Mouse (Mus musculus): ENCODE data around the gene Tcf20.

The Tcf20 gene

DNA sequence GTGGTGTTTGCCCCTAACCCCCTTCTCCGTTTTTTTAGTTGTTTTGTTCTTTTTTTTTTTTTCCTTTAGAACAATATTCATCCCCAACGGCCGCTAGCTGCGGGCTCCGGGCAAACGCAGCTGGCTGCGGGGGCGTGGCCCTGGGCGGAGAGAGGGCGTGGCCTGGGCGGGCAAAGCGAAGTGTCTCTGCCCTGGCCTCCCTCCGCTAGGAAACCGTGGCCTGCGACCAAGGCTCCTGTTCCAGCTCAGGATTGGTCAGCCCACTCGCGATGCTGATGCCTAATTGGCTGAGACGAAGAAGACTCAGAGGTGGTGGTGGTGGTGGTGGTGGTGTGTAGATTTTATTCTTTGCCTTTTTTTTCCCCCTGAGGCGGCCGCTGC, at the start of gene Tcf20:
Tcf20 (minus strand) TSS at position 141 of the 381 bp plus-strand sequence.
- DNase-seq (ENCODE audit: low spot score), result peak; percentile 98

DNA sequence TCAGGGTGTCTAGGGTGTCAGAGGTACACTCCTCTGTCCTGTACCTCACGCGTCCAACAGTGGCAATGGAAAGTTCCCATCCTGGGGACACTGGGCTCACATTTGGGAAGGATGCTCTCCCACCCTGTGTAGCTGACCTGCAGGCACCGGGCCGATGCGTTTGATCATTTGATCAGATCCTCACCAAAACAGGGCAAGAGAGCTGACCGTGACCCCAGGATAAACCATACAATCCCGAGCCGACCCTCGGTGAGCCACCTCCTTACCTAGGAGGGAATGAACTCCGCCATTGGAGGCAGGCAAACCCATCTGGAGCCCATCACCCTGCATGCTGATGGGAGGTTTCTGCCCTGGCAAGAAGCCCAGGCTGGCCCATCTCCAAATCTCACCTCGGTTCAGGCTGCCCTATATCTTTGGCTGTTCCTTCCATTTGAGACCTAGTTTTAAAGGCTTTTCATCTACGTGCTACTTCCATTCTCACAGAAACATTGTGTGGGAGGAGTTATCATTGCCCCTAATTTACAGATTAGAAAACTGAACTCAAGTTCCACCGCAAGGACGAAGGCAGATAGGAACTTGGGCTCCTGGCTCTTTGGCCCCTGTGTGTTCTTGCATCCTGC, 49.3 kb upstream of the Tcf20 start:
- peak; percentile 89 for DNase-seq (ENCODE audit: low spot score)

DNA sequence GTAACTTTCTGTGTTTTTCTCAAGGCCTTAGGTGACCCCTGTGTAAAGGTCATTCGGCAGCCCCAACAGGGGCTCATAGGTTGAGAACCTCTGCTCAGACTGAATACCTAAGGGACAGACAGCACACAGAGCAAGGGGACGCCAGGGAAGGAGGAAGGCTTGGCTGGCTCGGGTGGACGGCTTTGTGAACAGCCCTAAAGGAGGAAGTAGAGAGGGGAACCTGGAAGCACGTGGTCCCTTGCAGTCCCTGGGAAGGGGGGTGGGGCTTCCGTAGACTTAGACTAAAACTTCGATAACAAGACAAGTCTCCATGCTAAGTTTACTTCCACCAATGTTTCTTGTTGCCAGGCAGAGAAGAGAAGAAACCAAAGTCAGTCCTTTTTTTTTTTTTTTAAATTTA, 48.4 kb upstream of the Tcf20 start:
- DNase-seq (ENCODE audit: low spot score), result no peak

DNA sequence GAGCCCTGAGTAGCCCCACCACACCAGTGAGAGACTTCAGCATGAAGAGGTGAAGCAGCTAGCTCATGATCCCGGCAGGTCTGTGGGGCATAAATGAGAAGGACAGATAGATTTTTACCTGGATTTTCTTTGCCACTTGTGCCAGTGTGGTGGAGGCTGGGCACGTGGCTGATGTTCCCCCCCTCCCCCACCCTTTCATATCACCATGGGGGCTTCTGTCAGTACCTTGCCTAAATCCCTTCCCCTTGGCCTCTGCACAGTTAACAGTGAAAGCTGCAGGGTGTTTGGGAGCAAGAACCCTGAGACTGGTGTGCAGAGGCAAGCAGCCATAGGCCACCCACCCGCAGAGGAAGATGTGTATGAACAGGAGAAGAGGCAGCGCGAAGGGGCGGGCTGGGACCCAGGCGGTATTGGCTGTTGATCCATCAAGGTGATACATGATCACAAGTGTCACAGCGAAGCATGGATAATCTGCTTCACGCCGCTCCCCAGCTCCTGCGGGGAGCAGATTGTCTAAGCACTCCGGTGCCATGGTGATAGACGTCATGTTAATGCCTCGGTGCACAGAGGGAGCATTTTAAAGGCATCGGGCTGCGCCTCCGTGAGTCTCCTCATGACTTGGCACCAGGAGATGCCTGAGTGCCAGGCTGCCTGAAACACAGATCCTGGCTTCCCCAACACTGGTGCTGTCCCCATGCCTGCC, 46.8 kb upstream of the Tcf20 start:
- no peak for DNase-seq (ENCODE audit: low spot score)

DNA sequence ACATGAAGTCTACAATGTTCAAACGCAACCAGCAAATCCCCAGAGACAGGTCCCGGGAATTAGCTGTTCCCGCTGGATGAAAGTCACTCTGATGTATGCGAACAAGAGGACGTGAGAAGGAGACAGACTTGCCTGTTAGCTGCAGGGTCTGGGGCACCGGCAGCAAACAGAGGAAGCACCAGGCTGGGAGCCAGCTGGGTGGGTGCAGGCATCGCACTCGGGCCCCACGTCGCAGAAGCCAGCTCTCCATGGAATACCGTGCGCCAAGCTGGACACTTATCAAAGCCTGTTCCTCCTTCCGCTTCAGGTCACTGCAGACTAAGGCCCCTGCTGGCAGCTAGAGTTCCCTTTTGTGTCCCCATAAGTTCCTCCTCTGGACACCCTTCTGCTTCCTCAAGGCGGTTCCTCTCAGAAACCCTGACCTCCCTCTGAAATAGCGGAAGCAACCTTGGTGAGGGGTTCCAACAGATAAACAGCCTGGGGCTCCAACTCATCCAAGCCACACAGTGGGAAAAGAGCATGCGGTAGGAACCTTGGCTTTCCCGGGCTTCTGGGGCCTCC, 45.4 kb upstream of the Tcf20 start, which contains the start of gene Nfam1:
Nfam1 (minus strand) TSS at position 326 of the 561 bp plus-strand sequence.
- no peak for DNase-seq (ENCODE audit: low spot score)

DNA sequence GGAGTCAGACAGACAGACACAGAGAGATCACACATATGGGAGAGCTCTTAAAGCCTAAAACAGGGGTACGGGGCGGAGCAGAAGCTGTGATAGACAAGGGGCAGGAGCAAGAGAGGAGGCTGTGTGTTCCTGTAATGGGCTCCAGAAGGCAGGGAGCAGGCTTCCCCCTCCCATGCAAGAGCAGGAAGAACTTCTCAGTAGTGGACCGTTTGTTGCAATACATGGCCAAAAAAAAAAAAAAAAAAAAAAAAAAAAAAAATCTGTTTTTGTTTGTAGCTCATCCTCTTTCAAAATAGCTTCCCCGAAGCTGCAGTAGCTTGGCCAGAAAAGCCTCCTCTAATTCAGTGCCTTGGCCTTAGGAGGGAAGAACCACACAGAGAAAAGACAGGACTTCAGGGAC, 43.2 kb upstream of the Tcf20 start:
- DNase-seq (ENCODE audit: low spot score), result no peak

DNA sequence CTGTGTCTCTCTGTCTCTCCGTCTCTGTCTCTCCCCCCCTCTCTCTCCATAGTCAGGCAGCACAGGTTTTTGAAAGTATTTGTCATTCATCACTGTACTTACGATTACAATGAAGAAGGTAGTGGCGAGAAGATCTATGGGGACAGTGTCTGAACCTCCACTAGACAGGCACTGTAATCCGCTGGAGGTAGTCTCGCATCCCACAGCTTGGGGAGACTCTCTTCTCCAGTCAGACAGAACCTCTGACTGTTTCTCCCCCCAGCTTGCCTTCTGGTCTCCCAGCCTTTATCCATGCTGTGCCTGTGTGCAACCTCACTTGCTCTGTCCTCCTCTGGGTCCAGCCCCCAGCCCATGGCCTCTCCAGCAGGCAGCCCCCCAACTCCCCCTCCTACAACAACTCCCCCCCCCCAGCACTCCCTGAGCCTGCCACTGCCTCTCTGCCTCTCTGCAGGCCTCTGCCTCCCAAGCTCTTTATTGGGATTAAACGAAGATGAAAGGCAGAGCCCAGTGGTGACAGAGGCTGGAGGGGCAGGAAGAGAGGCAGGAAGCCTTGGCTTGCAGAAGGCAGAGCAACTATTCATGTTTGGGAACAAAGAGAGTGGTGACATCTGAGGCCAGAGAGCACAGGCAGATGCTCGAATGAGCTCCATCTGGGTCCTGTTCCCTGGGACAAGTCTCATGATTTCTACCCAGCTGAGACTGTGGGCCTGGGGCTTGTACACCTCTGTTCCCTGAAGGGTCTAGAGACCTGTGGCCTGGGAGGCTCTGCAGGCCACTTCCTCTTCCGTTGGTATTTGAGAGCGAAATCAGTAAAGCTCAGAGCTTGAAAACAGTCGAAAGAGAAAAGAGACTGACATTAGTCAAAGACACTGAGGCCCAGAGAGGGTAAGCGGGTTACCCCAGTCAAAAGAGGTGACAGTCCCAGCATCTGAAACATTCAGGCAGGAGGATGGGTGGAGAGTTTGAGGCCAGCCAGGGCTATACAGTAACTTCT, 42.4 kb upstream of the Tcf20 start:
- DNase-seq (ENCODE audit: low spot score), result no peak

DNA sequence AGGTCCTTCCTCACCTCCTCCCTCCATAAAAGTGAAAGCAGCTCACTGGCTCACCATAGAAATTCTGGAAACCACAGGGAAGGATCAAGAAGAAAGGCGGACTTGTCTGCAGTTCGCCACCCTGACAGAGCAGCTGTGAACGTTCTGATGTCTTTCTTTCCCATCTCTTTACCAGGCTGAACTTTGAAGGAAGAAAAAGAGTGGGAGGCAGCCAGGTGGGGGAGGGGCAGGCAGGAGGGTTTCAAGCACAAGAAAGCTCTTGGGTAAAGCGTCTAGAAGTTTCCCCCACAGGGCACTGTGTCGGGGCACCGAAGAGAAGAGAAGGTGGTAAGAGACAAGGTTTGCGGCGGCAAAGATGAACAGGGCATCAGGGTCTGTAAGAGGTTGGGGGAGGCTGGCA, 38.5 kb upstream of the Tcf20 start:
- no peak for DNase-seq (ENCODE audit: low spot score)

DNA sequence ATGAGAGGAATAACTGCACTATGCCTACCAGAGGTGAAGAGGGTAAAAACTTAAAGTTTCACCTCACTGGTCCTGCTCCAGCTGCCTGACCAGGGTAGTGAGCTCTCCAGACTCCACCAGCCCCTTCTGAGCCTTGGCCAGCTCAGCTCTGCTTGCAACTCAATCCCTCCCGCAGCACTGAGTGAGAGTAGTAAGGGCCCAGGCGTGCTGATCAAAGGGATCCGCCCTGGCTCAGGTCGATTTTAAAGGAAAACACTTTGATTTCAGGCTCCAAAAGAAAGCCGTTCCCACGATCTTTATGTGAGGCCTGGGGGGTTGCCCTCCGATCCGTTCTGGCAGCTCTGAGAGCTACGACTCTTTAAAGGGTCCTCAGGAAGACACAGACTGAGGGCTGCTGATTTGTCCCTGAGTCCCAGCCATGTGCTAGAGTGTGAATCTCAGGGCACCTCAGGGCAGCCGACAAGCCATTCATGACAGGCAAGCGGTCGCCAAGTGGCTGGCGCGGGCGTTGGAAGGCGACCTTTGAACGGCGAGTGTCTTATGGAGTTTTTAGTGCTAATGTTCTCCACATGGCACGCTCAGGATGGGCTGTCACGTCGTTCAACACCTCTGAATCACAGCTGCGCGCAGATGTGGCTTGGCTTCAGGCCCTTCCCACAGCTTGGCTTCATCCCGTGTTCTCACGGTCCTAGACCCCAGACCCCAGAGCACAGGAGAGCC, 37.5 kb upstream of the Tcf20 start:
- DNase-seq (ENCODE audit: low spot score), result no peak

DNA sequence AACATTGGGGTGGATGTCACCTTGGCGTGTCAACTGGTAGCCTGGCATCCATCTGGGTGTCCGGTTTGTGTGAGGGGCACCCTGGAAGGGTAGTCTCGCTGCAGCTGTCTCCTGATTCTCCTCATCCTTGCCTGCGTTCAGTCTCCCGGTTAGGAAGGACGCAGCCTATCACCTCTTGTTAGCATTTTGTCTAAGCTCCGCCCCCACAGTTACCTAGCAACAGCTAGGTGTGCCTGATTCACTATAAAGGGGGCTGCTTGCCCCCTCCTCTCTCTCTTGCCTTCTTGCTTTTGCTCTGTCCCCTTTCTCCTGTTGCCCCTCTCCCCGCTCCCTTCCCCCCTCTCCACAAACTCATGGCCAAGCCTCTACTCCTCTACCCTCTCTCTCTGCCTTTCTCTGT, 35.3 kb upstream of the Tcf20 start:
- no peak for DNase-seq (ENCODE audit: low spot score)

DNA sequence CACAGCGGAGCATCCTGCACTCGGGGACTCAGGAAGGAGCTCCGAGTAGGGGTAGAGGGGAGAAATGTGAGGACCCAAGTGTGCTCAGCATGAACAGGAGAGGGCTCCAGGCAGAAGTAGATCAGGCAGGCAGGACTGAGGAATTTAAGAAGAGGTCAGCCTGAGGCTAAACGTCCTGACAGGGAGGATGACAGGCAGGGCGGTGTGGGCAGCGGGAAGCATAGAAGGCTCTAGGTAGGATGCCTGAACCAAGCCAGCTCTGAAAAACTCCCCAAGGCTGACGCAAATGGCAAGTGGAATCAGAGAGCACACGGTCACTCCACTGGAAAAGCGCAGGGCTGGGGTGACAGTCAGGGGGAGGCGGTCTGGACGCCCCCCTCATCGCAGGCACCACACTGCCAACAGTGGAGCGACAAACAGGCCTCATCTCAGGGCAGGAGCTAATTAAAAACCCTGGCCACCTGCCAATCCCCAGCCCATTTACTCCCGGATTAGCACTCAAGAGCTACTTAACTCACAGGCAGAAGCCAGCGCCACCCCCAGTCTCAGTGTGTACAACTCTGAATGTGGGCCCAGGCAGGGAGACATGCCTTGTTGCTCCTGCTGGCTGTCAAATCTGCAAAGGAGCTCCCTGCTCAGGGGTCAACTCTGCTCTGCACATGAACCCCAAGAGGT, 23.5 kb upstream of the Tcf20 start:
- peak; percentile 60 for DNase-seq (ENCODE audit: low spot score)

DNA sequence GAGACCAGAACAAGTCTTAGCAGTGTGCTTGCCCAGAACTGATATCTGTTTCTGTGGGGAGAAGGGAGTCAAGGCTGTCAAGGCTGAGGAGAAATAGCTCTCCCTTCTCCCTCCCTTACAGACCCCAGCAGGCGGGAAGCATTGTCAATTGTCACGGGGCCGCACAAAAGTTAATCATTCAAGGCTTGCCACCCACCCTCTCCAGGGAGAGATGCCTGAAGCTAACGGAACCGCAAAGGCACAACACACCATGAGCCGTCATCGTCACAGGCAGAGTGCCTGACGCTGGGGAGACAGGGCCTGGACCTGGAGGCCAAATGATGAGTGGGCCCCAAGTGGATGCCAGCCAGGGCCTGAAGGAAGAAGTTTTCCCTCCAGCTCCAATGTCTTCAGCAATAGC, 22.8 kb upstream of the Tcf20 start:
- no peak for DNase-seq (ENCODE audit: low spot score)

DNA sequence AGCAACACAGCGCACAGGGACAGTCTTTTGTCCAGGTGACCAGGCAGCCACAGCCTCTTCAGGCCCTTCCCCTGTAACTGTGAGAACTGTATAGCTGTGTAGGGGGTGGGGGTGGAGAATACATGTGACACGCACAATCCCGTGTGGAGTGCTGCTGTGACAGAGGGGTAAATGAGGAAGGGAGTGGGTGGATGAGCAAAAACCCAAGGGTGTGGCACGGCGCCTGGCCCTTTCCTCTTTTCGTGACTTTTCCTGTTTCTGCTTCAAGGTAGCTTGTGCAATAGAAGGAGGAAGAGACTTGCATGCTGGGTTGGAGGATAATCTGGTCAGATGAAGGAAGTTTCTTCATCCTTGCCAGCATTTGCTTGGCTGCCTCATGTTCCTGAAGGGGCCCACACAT, 21.9 kb upstream of the Tcf20 start:
- DNase-seq (ENCODE audit: low spot score), result no peak

DNA sequence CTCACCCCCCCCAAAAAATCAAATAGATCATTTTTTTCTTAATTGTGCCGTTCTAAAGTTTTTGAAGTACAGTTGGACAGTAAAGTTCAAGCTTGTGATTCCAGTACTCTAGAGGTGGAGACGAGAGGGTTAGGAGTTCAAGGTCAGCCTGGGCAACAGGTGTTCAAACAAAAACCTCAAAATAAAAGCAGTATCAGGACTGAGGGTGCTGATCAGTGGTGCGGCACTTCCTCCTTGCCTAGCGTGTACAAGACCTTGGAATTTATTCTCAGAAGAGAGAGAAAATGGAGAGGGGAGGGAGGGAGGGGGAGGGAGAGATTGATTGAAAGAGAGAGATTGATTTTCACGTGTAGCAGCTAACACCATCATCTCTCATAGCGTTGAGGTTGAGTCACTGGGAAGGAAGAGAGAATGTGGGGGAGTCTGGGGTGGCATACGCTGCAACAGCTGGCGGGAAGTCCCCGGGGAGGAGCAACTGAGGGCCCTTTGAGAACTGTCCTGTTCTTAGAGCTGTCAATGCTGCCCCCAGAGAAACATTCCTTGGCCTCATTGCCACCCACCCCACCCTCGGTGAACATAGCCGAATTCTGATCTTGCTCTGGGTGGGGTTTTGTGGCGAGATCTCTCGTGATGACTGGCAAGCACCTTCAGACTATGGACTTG, 21.2 kb upstream of the Tcf20 start:
- no peak for DNase-seq (ENCODE audit: low spot score)

DNA sequence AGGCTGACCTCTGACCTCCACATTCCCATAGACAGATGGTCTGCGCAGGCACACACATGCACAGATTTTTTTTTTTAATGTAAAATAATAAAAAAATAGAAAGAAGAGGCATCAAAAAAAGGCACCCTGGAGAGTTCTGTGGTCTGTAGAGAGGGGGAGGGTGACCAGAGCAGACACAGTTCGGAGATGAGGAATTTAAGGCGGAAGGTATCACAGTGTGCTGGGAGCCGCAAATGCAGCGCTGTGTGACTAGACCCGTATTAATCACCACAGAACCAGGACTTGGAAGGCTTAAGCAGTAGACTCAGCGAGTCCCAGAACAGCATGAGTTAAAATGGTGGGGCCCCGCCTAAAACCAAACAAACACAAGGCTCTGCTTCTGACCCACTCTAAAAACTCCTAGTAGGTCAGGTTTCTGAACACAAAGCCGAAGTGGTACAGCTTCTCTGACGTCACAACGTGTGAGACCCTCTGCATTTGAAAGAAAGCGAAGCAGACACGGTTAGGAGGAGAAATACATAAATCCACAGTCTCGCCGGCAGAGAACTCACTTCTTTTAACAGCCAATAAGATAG, 19.8 kb upstream of the Tcf20 start:
- DNase-seq (ENCODE audit: low spot score), result no peak

DNA sequence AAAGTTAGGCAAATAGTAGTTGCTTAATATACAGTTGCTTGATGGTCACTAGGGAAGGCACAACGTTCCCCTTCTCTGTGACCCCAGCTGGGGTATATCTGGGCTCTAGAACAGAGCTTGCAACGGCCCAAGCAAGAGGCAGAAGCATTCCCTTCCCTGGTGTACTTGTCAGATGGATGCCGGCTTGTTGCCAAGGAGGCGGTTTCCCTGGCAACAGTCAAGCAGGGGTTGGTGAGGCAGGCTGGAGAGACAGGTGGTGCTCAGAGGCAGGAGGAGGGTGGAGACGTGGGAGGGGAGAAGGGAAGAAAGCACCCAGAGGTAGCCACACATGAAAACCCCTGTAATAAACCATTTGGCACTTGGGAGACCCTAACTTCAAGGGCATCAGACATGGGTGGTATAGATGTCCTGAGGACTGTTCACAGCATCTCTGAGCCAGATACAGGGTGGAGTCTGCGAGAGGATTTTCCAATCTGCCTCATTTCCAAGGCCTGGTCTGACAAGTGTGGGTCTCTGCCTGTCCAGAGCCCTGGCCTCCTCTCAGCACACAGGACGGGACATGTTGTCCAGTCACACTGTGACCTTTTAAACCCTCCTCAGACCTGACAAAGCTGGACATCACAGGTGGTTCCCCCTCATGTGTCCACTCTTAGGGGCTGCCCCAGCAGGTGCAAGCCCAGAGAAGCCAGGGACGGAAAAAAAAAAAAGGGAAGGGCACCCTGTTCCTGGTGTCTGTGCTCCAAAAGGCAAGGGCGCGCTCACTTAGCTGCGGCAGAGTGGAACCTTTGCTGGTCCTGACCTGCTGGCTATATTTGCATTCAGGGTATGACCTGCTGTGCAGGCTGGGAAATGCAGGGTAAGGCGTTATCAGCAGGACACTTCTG, 15.2 kb upstream of the Tcf20 start:
- no peak for DNase-seq (ENCODE audit: low spot score)

DNA sequence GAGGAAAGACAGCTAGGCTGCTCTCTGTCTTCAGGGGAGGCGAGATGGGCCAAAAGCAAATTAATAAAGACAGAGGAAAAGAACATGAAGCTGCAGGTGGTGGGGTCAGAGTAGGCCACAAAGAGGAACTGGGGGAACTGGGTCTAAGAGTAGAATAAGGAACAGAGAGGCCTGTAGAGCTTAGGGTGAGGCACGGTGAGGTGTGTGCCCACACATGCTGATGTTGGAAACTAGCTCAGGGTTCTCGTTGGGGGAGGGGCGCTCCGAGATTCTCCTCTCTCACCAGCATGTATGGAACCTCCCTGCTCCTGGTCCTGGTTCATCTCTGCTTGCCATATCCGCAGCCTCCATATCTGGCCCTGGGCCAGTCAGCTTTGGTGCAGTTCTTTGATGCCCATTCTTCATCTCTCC, 11.1 kb upstream of the Tcf20 start:
- DNase-seq (ENCODE audit: low spot score), result no peak

DNA sequence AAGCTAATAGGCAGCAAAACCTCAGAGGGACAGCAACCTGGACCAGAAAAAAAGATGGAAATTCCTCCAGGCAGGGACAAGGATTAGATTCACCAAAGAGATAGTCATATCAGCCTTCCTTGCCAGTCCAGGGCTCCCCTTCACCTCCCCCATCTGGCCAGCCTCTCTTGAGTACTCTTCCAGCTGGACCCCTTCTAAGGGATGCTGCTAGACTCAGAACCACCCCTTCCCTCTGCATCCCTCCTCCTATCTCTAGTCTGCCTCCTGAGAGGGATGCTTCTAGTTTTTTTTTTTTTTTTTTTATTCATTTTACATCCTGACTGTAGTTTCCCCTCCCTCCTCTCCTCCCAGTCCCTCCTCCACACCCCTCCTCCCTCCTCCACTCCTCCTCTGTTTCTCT, 8.8 kb upstream of the Tcf20 start:
- no peak for DNase-seq (ENCODE audit: low spot score)

DNA sequence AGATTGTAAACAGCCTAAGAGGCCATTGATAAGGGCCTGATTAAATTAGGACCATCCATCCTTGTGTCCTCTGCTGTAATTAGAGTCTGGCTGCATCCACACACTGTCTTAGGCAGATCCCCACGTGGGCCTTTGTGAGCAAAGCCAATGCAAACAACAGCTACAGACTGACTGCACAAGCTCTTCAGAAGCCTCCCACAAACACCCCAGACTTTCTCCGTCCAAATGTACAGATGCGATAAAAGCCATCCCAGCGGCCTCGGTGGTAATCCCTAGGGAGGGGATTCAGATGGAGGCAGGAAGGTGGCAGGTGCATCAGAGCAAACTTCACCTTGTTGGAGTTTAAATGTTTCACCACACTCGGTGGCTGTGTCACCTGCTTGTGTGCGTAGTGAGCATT, 7.6 kb upstream of the Tcf20 start:
- DNase-seq (ENCODE audit: low spot score), result no peak
